Mouse (Mus musculus): ENCODE measurements around the gene Nav3. TPM values are rescaled to one million over a fixed set of nuclear protein-coding genes. Genes with fewer than 3 reads are reported as not detected.

Gene Nav3
- total RNA-seq, 2 experiments from 2014 or later, result 77.6 to 79.2 TPM

- no peak overlapping the region for H3K4me3 ChIP-seq
- H3K27ac ChIP-seq, result no peak overlapping the region
- no peak for DNase-seq (ENCODE audit: low spot score in 2 of 2)
- no peak for TF ChIP-seq CTCF (conservative IDR thresholded peaks at IDR 0.05)
Observed at GRCm38 (mm10) chr10:109904841-109905240, 551.2 kb downstream of the Nav3 start.

GRCm38 (mm10) chr10:109903701-109904555 lies 552.1 kb downstream of the Nav3 start:
- no peak overlapping the region for H3K27ac ChIP-seq
- H3K4me3 ChIP-seq, result no peak overlapping the region
- TF ChIP-seq CTCF (conservative IDR thresholded peaks at IDR 0.05), result no peak
- DNase-seq (ENCODE audit: low spot score in 2 of 2), result no peak

DNA sequence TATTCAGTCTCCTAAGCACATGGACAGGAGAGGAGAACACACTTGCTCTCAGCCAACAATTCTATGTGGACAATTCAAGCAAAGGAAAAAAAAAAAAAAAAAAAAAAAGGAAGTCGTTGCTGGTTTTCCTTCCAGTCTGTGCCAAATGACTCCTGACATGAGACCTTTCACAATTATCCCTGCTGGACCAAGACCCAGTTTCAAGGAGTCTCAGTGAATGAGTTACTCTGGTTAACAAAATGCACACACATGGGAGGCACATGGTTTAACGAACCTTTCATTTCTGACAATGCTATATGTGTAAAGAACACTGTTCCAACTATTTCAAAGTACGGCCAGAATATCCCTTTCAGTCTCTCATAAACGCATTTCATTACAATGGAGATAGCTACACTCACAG lies 552.8 kb downstream of the Nav3 start:
- no peak overlapping the region for H3K4me3 ChIP-seq
- no peak for TF ChIP-seq CTCF (conservative IDR thresholded peaks at IDR 0.05)
- no peak for DNase-seq (ENCODE audit: low spot score in 2 of 2)
- H3K27ac ChIP-seq, result no peak overlapping the region

DNA sequence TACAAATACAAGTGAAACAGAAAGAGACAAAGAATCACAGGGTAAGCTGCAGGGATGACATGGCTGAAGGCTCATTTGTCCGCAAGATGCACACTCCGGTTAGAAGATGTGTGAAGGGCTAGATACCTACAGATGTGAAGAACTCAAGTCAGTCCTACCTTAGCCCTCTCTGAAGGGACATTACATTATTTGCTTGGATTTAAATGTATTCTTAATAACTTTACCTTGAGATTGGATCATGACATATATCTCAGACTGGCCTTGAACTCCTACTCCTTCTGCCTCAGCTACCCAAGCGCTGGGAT lies 566.9 kb downstream of the Nav3 start:
- H3K4me3 ChIP-seq, result no peak overlapping the region
- no peak for TF ChIP-seq CTCF (conservative IDR thresholded peaks at IDR 0.05)
- no peak overlapping the region for H3K27ac ChIP-seq
- no peak for DNase-seq (ENCODE audit: low spot score in 2 of 2)

- no peak for TF ChIP-seq CTCF (conservative IDR thresholded peaks at IDR 0.05)
- Histone ChIP-seq H3K4me3 (no peak overlapping the region), H3K27ac (no peak overlapping the region)
- no peak for DNase-seq (ENCODE audit: low spot score in 2 of 2)
Observed at GRCm38 (mm10) chr10:109888355-109889170, 567.4 kb downstream of the Nav3 start.

GRCm38 (mm10) chr10:109887160-109887559 lies 568.8 kb downstream of the Nav3 start:
- no peak for TF ChIP-seq CTCF (conservative IDR thresholded peaks at IDR 0.05)
- Histone ChIP-seq H3K4me3 (no peak overlapping the region), H3K27ac (no peak overlapping the region)
- DNase-seq (ENCODE audit: low spot score in 2 of 2), result no peak

GRCm38 (mm10) chr10:109876107-109876506 lies 579.9 kb downstream of the Nav3 start:
- DNase-seq (ENCODE audit: low spot score in 2 of 2), result no peak
- TF ChIP-seq CTCF (conservative IDR thresholded peaks at IDR 0.05), result no peak
- Histone ChIP-seq H3K4me3 (no peak overlapping the region), H3K27ac (no peak overlapping the region)

DNA sequence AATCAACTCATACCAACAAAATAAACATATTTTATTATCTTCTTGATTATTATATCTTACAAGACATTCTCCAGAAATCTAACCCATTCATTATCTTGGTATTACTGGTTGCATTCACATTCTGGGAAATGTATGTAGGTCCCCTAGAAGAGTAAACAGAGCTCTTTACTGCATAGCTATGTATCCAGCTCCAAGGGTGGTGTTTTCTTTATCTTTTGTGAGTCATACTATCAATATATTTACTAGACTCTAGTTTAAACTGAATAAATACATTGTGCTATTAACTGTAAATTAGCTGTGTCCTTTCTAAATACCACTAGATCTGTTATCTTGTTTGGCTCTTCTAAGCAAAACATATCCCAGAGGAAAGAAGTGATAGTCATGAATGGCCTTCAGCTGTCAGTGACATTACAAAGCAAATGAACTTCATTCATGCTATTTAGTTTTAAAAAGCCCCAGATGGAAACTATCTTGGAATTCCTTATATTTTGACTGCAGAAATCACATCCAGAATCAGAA lies 580.6 kb downstream of the Nav3 start:
- H3K27ac ChIP-seq, result no peak overlapping the region
- TF ChIP-seq CTCF (conservative IDR thresholded peaks at IDR 0.05), result no peak

DNA sequence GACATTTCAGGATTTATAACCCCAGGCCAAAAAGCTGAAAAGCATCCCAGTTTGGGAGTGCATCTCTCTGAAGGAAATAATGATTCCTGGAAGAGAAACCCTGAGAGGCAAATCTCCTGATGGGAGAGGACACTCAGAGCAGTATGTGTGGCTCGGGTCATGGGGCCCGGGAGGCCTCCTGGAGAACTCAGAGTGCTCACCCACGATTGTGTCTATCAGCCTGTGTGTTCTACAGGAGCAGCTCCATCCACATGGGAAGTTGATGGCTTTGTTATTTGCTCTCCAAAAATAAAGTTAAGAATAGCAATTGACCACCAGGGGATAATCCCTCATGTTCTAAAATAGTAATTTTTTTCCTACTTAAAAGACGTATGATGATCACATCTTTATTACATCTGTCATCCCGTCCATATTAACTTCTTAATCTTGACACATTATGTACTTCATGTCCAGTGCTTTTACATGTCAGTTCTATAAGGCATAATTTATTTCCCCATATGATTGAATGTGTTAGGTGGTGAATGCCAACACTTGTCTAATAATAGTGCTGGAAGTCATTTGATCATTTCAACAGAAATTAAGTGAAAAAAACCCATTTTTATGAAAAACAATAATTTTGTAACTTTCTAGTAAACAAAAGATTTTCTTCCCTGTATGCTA lies 581.2 kb downstream of the Nav3 start:
- Histone ChIP-seq H3K4me3 (no peak overlapping the region), H3K27ac (no peak overlapping the region)
- no peak for DNase-seq (ENCODE audit: low spot score in 2 of 2)
- TF ChIP-seq CTCF (conservative IDR thresholded peaks at IDR 0.05), result no peak

More for the DNA sequence above, 580.6 kb downstream of the Nav3 start:
- DNase-seq (ENCODE audit: low spot score in 2 of 2), result no peak
- H3K4me3 ChIP-seq, result no peak overlapping the region

- no peak for DNase-seq (ENCODE audit: low spot score in 2 of 2)
- Histone ChIP-seq H3K4me3 (no peak overlapping the region), H3K27ac (no peak overlapping the region)
- no peak for TF ChIP-seq CTCF (conservative IDR thresholded peaks at IDR 0.05)
Observed at GRCm38 (mm10) chr10:109866063-109866462, 589.9 kb downstream of the Nav3 start.

DNA sequence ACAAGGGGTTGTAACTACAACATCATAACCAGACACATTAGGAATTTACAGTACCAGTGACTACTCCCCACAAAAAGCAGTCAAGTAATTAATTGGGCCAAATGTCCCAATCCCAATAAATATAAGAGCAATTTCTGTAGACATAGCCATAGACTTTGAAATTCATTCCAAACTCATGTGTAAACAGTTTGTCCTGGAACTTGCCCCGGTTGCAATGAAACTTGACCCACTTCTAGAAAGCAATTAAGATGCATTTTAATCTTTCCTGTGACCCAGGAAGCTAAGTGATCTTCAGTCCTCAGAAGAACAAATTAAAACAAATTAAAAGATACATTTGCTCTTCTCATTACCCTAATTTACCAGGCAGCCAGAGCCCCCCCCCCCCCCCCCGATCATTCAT lies 590.6 kb downstream of the Nav3 start:
- H3K27ac ChIP-seq, result no peak overlapping the region
- DNase-seq (ENCODE audit: low spot score in 2 of 2), result no peak
- no peak overlapping the region for H3K4me3 ChIP-seq
- no peak for TF ChIP-seq CTCF (conservative IDR thresholded peaks at IDR 0.05)

DNA sequence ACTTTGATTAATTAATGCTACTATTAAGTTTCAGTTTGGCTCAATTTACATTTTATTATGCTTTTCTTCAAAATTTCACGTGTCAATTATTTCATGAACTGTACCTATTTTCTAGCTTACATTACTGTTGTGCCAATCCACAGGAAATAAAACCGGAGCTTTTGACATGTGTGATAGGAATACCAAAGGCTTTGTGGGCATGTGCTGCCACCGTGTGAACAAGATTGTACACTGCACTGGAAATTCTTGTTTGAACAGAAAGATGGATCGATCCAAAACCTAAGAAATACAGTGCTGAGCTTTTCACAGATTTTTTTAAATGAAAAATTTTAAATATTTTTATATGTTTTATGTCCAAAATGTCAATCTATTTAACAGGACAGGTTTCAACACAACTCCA lies 591.3 kb downstream of the Nav3 start:
- no peak overlapping the region for H3K4me3 ChIP-seq
- TF ChIP-seq CTCF (conservative IDR thresholded peaks at IDR 0.05), result peak; percentile 90
- no peak overlapping the region for H3K27ac ChIP-seq
- peak; percentile 55 to 61 for DNase-seq (ENCODE audit: low spot score in 2 of 2)

GRCm38 (mm10) chr10:109861275-109861674 lies 594.7 kb downstream of the Nav3 start:
- no peak overlapping the region for H3K27ac ChIP-seq
- no peak for DNase-seq (ENCODE audit: low spot score in 2 of 2)
- peak; percentile 90 for TF ChIP-seq CTCF (conservative IDR thresholded peaks at IDR 0.05)
- H3K4me3 ChIP-seq, result no peak overlapping the region

Data from layer of hippocampus, adult 2 months (tissue).